In genomic region chr9:61163671-61164288, GRCm38 (mm10) we compare ENCODE assay signal across 10 mouse cellular contexts.
A peak's percentile ranks its signal among the peaks of the same experiment; 100 is the strongest.
DNase-seq lines count a peak whose midpoint lies in the region; ATAC-seq and TF ChIP-seq lines count a peak whose summit lies in the region.
"Had no signal": no experiment of that assay in that cellular context is flagged by ENCODE, and none has a peak within 500 bp of the region (broad histone marks: within the 10 kb centered on the region; RNA-seq: fewer than 3 reads in every experiment).

No protein-coding gene starts in this region.

- no peak overlapping the region for H3K4me3 ChIP-seq in gastrocnemius, adult 2 months
- H3K4me3 ChIP-seq in limb, embryonic 12.5 days (replicated peaks): no peak overlapping the region

- intact Hi-C loops in gastrocnemius, adult 2 months (cut with DNase I): no loop called here

- ATAC-seq in limb, embryonic 12.5 days (ENCODE audit: insufficient number of reproducible peaks, insufficient read depth, low FRiP score, low TSS enrichment, low read depth): no peak; the same call in 1 of the 2 replicates
- ATAC-seq: activated CD4-positive, CD25-positive, alpha-beta regulatory T cell, adult 4 months had no signal

- peaks cover 36% of the 10 kb centered on the region for H3K27me3 ChIP-seq in limb, embryonic 12.5 days

- 8% methylated on average over 19 of the region's 19 CpGs for WGBS in limb, embryonic 12.5 days

- H3K9ac ChIP-seq in limb, embryonic 12.5 days (replicated peaks): no peak overlapping the region

- TF ChIP-seq CTCF in gastrocnemius, adult 2 months (IDR thresholded peaks at IDR 0.05): no peak

- H3K4me2 ChIP-seq in limb, embryonic 12.5 days: peak overlapping the region; percentile 28
- H3K4me2 ChIP-seq: liver, embryonic 11.5 days had no signal

- H3K4me1 ChIP-seq in limb, embryonic 12.5 days (replicated peaks): peaks cover 52% of the 10 kb centered on the region

- H3K9me3 ChIP-seq in limb, embryonic 12.5 days: no peaks in the 10 kb centered on the region

- H3K36me3 ChIP-seq in limb, embryonic 12.5 days: no peaks in the 10 kb centered on the region

- DNase-seq in gastrocnemius, adult 2 months: peak; percentile 60
- no peak for DNase-seq in gastrocnemius, postnatal 10 days
- DNase-seq in MN1 (ENCODE audit: low spot score) (peak; percentile 83), liver (no peak)
- DNase-seq in gastrocnemius, postnatal 25 days: peak; percentile 34
- DNase-seq in frontal cortex, postnatal 10 days (ENCODE audit: low spot score in 2 of 2): no peak
- DNase-seq in cerebellum, postnatal 4 days (ENCODE audit: low spot score in 2 of 2): no peak

- H3K27ac ChIP-seq in gastrocnemius, adult 2 months: peak overlapping the region; percentile 72
- peak overlapping the region; percentile 42; the same call in 1 of the 2 replicates for H3K27ac ChIP-seq in limb, embryonic 12.5 days

Comparison
In these comparisons a context has a peak if more than half of its experiments do, and no peak if none do; other contexts are left out.
1. DNase-seq: peak in gastrocnemius, adult 2 months (single experiment), MN1 (single experiment) and gastrocnemius, postnatal 25 days (single experiment); none in gastrocnemius, postnatal 10 days (single experiment), frontal cortex, postnatal 10 days (0 of 2), cerebellum, postnatal 4 days (0 of 2) and liver (single experiment).